Mouse (Mus musculus) C2C12 (cell line): ENCODE data around the gene Ndufs1. TPM values are rescaled to one million over a fixed set of nuclear protein-coding genes. Genes with fewer than 3 reads are reported as not detected.

ENCODE experiments used
- H3K27me3 ChIP-seq: one replicate; pipeline ENCODE4 v1.6.1; 2011; ENCODE audit not compliant: control insufficient read depth, insufficient read depth, insufficient read length
- H3K36me3 ChIP-seq: one replicate; pipeline ENCODE4 v1.6.1; 2011; ENCODE audit not compliant: control insufficient read depth, insufficient read depth
- H3K4me3 ChIP-seq: one replicate; pipeline ENCODE4 v1.5.1; 2011; ENCODE audit warnings: mild to moderate bottlenecking, control low read depth; ENCODE audit not compliant: poor library complexity, insufficient read depth, severe bottlenecking
- H3K79me2 ChIP-seq: one replicate; pipeline ENCODE4 v1.6.1; 2011; ENCODE audit not compliant: control insufficient read depth, insufficient read depth
- H3K79me3 ChIP-seq: one replicate; pipeline ENCODE4 v1.6.1; 2011; ENCODE audit warnings: low read depth, control low read depth
- H3ac ChIP-seq: one replicate; pipeline ENCODE3; 2011; ENCODE audit warnings: low read depth; ENCODE audit not compliant: control insufficient read depth, insufficient read length
- CEBPB ChIP-seq: IDR thresholded peaks from one replicate; pipeline ENCODE4 v1.6.1; 2011; ENCODE audit warnings: low read depth, mild to moderate bottlenecking, control low read depth, moderate library complexity
- CTCF ChIP-seq: IDR thresholded peaks from one replicate; pipeline ENCODE4 v1.5.1; 2011; ENCODE audit not compliant: control insufficient read depth, insufficient read depth, insufficient read length
- FOSL1 ChIP-seq: IDR thresholded peaks from one replicate; pipeline ENCODE4 v1.8.0; 2011; ENCODE audit warnings: mild to moderate bottlenecking, low read length; ENCODE audit not compliant: poor library complexity, insufficient read depth, severe bottlenecking
- MAX ChIP-seq: IDR thresholded peaks from one replicate; pipeline ENCODE4 v1.6.1; 2011; ENCODE audit warnings: mild to moderate bottlenecking, control low read depth
- MYOD1 ChIP-seq: IDR thresholded peaks from one replicate; pipeline ENCODE4 v1.6.1; 2011; ENCODE audit warnings: low read depth; ENCODE audit not compliant: control insufficient read depth, insufficient read length
- MYOG ChIP-seq: IDR thresholded peaks from one replicate; pipeline ENCODE4 v1.6.1; 2011; ENCODE audit not compliant: control insufficient read depth, insufficient read length; ENCODE audit errors: extremely low read depth
- USF1 ChIP-seq: IDR thresholded peaks from one replicate; pipeline ENCODE4 v1.6.1; 2011; ENCODE audit warnings: low read depth, mild to moderate bottlenecking, control low read depth, moderate library complexity
- polyA plus RNA-seq: library from polyadenylated mRNA; unstranded; fragments of >200 nt; fragmentation: generic; extraction: Trizol; gene quantifications from one replicate; pipeline ENCODE4 v1.2.1, GENCODE M21; 2012; ENCODE audit warnings: missing spikeins

The Ndufs1 gene
- polyA plus RNA-seq, 1 experiment, result 44.8 TPM

- H3K79me2 ChIP-seq, result peaks cover 42% of the 10 kb centered on the region
- H3ac ChIP-seq, result no peak overlapping the region
- H3K79me3 ChIP-seq, result peaks cover 30% of the 10 kb centered on the region
- H3K36me3 ChIP-seq, result peaks cover 50% of the 10 kb centered on the region
- H3K27me3 ChIP-seq, result no peaks in the 10 kb centered on the region
- no peak for TF ChIP-seq CTCF
- TF ChIP-seq MYOG, result no peak
- TF ChIP-seq FOSL1, result no peak
- TF ChIP-seq USF1, result no peak
- no peak for TF ChIP-seq MYOD1
- no peak for TF ChIP-seq CEBPB
- H3K4me3 ChIP-seq, result no peak overlapping the region
These were observed 56.3 kb downstream of the Ndufs1 start for GRCm38 (mm10) chr1:63120382-63120781.

- Histone ChIP-seq H3K4me3 (no peak overlapping the region), H3K79me3 (peaks cover 34% of the 10 kb centered on the region), H3K27me3 (no peaks in the 10 kb centered on the region), H3K36me3 (peaks cover 50% of the 10 kb centered on the region), H3ac (no peak overlapping the region), H3K79me2 (peaks cover 49% of the 10 kb centered on the region)
- no peak for TF ChIP-seq FOSL1
- TF ChIP-seq MYOG, result no peak
- TF ChIP-seq MYOD1, result no peak
- TF ChIP-seq USF1, result no peak
- no peak for TF ChIP-seq CEBPB
- no peak for TF ChIP-seq CTCF
- TF ChIP-seq MAX, result no peak
These were observed 57.0 kb downstream of the Ndufs1 start for GRCm38 (mm10) chr1:63119675-63120074.

GRCm38 (mm10) chr1:63115540-63115939 is 61.1 kb downstream of the Ndufs1 start:
- no peaks in the 10 kb centered on the region for H3K27me3 ChIP-seq
- TF ChIP-seq MYOD1, result no peak
- TF ChIP-seq FOSL1, result no peak
- H3K79me2 ChIP-seq, result peaks cover 82% of the 10 kb centered on the region
- no peak overlapping the region for H3ac ChIP-seq
- H3K79me3 ChIP-seq, result peaks cover 60% of the 10 kb centered on the region
- H3K36me3 ChIP-seq, result peaks cover 25% of the 10 kb centered on the region
- peak overlapping the region; percentile 52 for H3K4me3 ChIP-seq

- H3K79me3 ChIP-seq, result peaks cover 65% of the 10 kb centered on the region
These were observed 61.5 kb downstream of the Ndufs1 start for GRCm38 (mm10) chr1:63115096-63115495.

GRCm38 (mm10) chr1:63114136-63114781 is 62.4 kb downstream of the Ndufs1 start, which contains the start of gene Ino80d:
TSS of gene Ino80d (minus strand) at chr1:63114667.
- no peaks in the 10 kb centered on the region for H3K27me3 ChIP-seq
- peak within 1 kb of the TSS; percentile 95 for H3ac ChIP-seq
- peak within 1 kb of the TSS; percentile 52 for H3K4me3 ChIP-seq
- H3K36me3 ChIP-seq, result peaks cover 14% of the 10 kb centered on the region
- peaks cover 92% of the 10 kb centered on the region for H3K79me2 ChIP-seq
- TF ChIP-seq CEBPB (no peak), USF1 (no peak), MYOD1 (no peak), CTCF (peak; percentile 33), MYOG (no peak), FOSL1 (no peak), MAX (peak; percentile 58)
- peaks cover 70% of the 10 kb centered on the region for H3K79me3 ChIP-seq

More at GRCm38 (mm10) chr1:63115096-63115495, 61.5 kb downstream of the Ndufs1 start:
- H3K4me3 ChIP-seq, result peak overlapping the region; percentile 52
- peaks cover 23% of the 10 kb centered on the region for H3K36me3 ChIP-seq
- H3K79me2 ChIP-seq, result peaks cover 87% of the 10 kb centered on the region
- no peak overlapping the region for H3ac ChIP-seq
- no peaks in the 10 kb centered on the region for H3K27me3 ChIP-seq
- TF ChIP-seq CEBPB (no peak), MYOG (no peak), MAX (no peak), FOSL1 (no peak), CTCF (no peak), MYOD1 (no peak), USF1 (no peak)
